Mouse (Mus musculus): ENCODE data around the gene Ror1. TPM values are rescaled to one million over a fixed set of nuclear protein-coding genes. Genes with fewer than 3 reads are reported as not detected.

The Ror1 gene
- polyA plus RNA-seq, 1 experiment from 2014 or later: 2.6 TPM

GRCm38 (mm10) chr4:100169683-100170082, 74.1 kb downstream of the Ror1 start:
- Histone ChIP-seq H3K4me3 (ENCODE audit: low read depth, low read length) (no peak overlapping the region), H3K27me3 (ENCODE audit: control insufficient read depth, insufficient read depth, low read length) (no peaks in the 10 kb centered on the region), H3K4me1 (replicated peaks; ENCODE audit: control insufficient read depth, insufficient read depth) (no peaks in the 10 kb centered on the region), H3K36me3 (ENCODE audit: control insufficient read depth, insufficient read depth, low read length) (no peaks in the 10 kb centered on the region), H3K4me2 (replicated peaks; ENCODE audit: low read depth) (no peak overlapping the region), H3K9ac (ENCODE audit: low read length) (no peak overlapping the region), H3K27ac (replicated peaks) (no peak overlapping the region), H3K9me3 (ENCODE audit: control insufficient read depth, low read length) (no peaks in the 10 kb centered on the region)
- TF ChIP-seq EP300 (optimal IDR thresholded peaks at IDR 0.05): no peak
- no peak for TF ChIP-seq CTCF (IDR thresholded peaks at IDR 0.05; ENCODE audit: low read depth)
- 67% methylated on average over 5 of the region's 5 CpGs for WGBS
- no peak for DNase-seq (ENCODE audit: low spot score)
- ATAC-seq (ENCODE audit: low FRiP score, low TSS enrichment): no peak

DNA sequence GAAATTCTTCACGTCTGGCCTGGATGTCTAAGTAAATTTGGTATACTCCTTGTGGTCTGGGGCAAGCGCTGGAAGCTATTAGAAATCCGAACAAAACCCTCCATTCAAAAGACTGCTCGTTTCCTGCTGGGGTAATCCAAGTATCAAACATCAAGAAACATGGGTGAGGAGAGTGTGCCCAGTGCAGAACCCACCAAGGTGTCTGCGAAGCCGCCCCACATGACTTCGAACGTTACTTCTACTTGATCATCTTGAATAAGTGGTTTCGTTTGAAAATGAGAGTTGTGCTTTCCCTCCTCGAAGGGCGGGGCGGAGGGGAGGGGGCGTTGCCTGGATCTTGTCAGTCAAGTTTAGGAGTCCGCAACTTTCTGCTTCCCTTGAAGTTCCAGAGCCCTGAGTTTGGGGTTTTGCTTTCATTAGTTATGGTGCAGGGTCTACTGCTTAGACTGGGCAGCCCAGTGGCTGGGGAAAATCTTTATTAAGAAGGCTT, 74.6 kb downstream of the Ror1 start:
- no peak overlapping the region for H3K4me3 ChIP-seq (ENCODE audit: low read depth, low read length)
- no peak overlapping the region for H3K4me2 ChIP-seq (replicated peaks; ENCODE audit: low read depth)
- H3K27ac ChIP-seq (replicated peaks): no peak overlapping the region
- no peak overlapping the region for H3K9ac ChIP-seq (ENCODE audit: low read length)
- no peaks in the 10 kb centered on the region for H3K36me3 ChIP-seq (ENCODE audit: control insufficient read depth, insufficient read depth, low read length)
- ATAC-seq (ENCODE audit: low FRiP score, low TSS enrichment) (no peak), DNase-seq (ENCODE audit: low spot score) (peak; percentile 27)
- TF ChIP-seq EP300 (optimal IDR thresholded peaks at IDR 0.05) (no peak), CTCF (IDR thresholded peaks at IDR 0.05; ENCODE audit: low read depth) (no peak)
- H3K4me1 ChIP-seq (replicated peaks; ENCODE audit: control insufficient read depth, insufficient read depth): no peaks in the 10 kb centered on the region
- WGBS: 55% methylated on average over 14 of the region's 14 CpGs
- no peaks in the 10 kb centered on the region for H3K9me3 ChIP-seq (ENCODE audit: control insufficient read depth, low read length)
- H3K27me3 ChIP-seq (ENCODE audit: control insufficient read depth, insufficient read depth, low read length): no peaks in the 10 kb centered on the region

- no peak overlapping the region for H3K4me3 ChIP-seq (ENCODE audit: low read depth, low read length)
- no peak overlapping the region for H3K27ac ChIP-seq (replicated peaks)
- no peaks in the 10 kb centered on the region for H3K36me3 ChIP-seq (ENCODE audit: control insufficient read depth, insufficient read depth, low read length)
- 73% methylated on average over 5 of the region's 5 CpGs for WGBS
- no peaks in the 10 kb centered on the region for H3K9me3 ChIP-seq (ENCODE audit: control insufficient read depth, low read length)
- DNase-seq (ENCODE audit: low spot score) (no peak), ATAC-seq (ENCODE audit: low FRiP score, low TSS enrichment) (no peak)
- no peaks in the 10 kb centered on the region for H3K4me1 ChIP-seq (replicated peaks; ENCODE audit: control insufficient read depth, insufficient read depth)
- TF ChIP-seq CTCF (IDR thresholded peaks at IDR 0.05; ENCODE audit: low read depth) (no peak), EP300 (optimal IDR thresholded peaks at IDR 0.05) (no peak)
- H3K4me2 ChIP-seq (replicated peaks; ENCODE audit: low read depth): no peak overlapping the region
- H3K9ac ChIP-seq (ENCODE audit: low read length): no peak overlapping the region
- no peaks in the 10 kb centered on the region for H3K27me3 ChIP-seq (ENCODE audit: control insufficient read depth, insufficient read depth, low read length)
These were observed 75.2 kb downstream of the Ror1 start for GRCm38 (mm10) chr4:100170743-100171142.

DNA sequence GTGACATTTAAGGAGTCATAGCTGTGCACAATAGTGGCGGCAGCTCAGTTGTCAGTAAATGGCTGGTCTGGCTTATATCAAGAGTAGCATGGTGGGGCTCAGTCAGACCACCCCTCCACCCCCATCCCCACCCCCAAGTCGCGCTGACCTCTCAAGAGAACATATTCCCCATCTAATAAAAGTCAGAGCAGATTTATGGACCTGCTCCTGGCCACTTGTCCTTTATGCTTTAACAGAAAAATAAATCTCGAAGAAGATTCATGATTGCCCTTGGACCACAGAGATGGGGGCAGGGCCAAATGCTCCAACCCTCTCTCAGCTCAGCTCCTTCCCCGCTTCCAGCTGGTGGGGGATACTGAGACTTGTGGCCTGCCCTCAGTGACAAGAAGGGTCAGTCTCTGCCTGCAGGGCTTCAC, 75.9 kb downstream of the Ror1 start:
- DNase-seq (ENCODE audit: low spot score): no peak
- 61% methylated on average over 5 of the region's 5 CpGs for WGBS
- no peaks in the 10 kb centered on the region for H3K4me1 ChIP-seq (replicated peaks; ENCODE audit: control insufficient read depth, insufficient read depth)
- no peak overlapping the region for H3K27ac ChIP-seq (replicated peaks)
- H3K4me3 ChIP-seq (ENCODE audit: low read depth, low read length): no peak overlapping the region
- H3K27me3 ChIP-seq (ENCODE audit: control insufficient read depth, insufficient read depth, low read length): no peaks in the 10 kb centered on the region
- H3K9me3 ChIP-seq (ENCODE audit: control insufficient read depth, low read length): no peaks in the 10 kb centered on the region
- H3K9ac ChIP-seq (ENCODE audit: low read length): no peak overlapping the region
- TF ChIP-seq CTCF (IDR thresholded peaks at IDR 0.05; ENCODE audit: low read depth): no peak
- TF ChIP-seq EP300 (optimal IDR thresholded peaks at IDR 0.05): no peak
- no peaks in the 10 kb centered on the region for H3K36me3 ChIP-seq (ENCODE audit: control insufficient read depth, insufficient read depth, low read length)
- ATAC-seq (ENCODE audit: low FRiP score, low TSS enrichment): no peak
- H3K4me2 ChIP-seq (replicated peaks; ENCODE audit: low read depth): no peak overlapping the region

DNA sequence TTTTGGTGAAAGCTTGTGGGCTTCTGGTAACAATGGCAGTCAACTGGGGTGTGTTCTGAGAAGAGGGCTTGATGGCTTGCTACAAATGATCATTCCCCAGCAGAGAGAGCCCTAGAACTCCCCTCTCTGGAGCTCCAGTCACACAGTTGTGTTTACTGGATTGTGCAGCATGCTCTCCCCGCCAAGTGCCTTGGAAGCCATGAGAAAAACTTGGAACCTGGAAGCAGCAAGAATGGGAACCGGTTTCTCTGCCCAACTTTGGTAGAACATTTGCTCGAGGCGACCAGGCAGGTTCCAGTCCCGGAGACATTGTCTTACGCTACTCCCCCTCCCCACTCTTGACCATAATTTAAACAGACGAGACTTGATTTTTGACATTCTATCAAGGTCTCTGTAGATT, 80.0 kb downstream of the Ror1 start:
- no peak for TF ChIP-seq CTCF (IDR thresholded peaks at IDR 0.05; ENCODE audit: low read depth)
- no peaks in the 10 kb centered on the region for H3K27me3 ChIP-seq (ENCODE audit: control insufficient read depth, insufficient read depth, low read length)
- no peaks in the 10 kb centered on the region for H3K9me3 ChIP-seq (ENCODE audit: control insufficient read depth, low read length)
- 83% methylated on average over 7 of the region's 7 CpGs for WGBS
- no peak overlapping the region for H3K4me3 ChIP-seq (ENCODE audit: low read depth, low read length)
- no peak overlapping the region for H3K9ac ChIP-seq (ENCODE audit: low read length)
- H3K4me2 ChIP-seq (replicated peaks; ENCODE audit: low read depth): no peak overlapping the region
- H3K27ac ChIP-seq (replicated peaks): no peak overlapping the region
- H3K4me1 ChIP-seq (replicated peaks; ENCODE audit: control insufficient read depth, insufficient read depth): no peaks in the 10 kb centered on the region
- ATAC-seq (ENCODE audit: low FRiP score, low TSS enrichment) (no peak), DNase-seq (ENCODE audit: low spot score) (no peak)
- H3K36me3 ChIP-seq (ENCODE audit: control insufficient read depth, insufficient read depth, low read length): no peaks in the 10 kb centered on the region

- Histone ChIP-seq H3K9me3 (ENCODE audit: control insufficient read depth, low read length) (no peaks in the 10 kb centered on the region), H3K27ac (replicated peaks) (no peak overlapping the region), H3K4me1 (replicated peaks; ENCODE audit: control insufficient read depth, insufficient read depth) (no peaks in the 10 kb centered on the region), H3K27me3 (ENCODE audit: control insufficient read depth, insufficient read depth, low read length) (no peaks in the 10 kb centered on the region), H3K36me3 (ENCODE audit: control insufficient read depth, insufficient read depth, low read length) (no peaks in the 10 kb centered on the region), H3K4me2 (replicated peaks; ENCODE audit: low read depth) (no peak overlapping the region), H3K4me3 (ENCODE audit: low read depth, low read length) (no peak overlapping the region), H3K9ac (ENCODE audit: low read length) (no peak overlapping the region)
- no peak for TF ChIP-seq EP300 (optimal IDR thresholded peaks at IDR 0.05)
- no peak for DNase-seq (ENCODE audit: low spot score)
- WGBS: 54% methylated on average over 3 of the region's 3 CpGs
- no peak for ATAC-seq (ENCODE audit: low FRiP score, low TSS enrichment)
These were observed 82.7 kb downstream of the Ror1 start for GRCm38 (mm10) chr4:100178316-100178715.

All from stomach, postnatal 0 days (tissue).